Mouse (Mus musculus) left cerebral cortex, adult 9 months (tissue): ENCODE results near the gene Ap3b1.

Experiments
- DNase-seq, 2 experiments: peaks; one replicate each; pipeline ENCODE4 v3.0.0; 2022; ENCODE audit warnings: low spot score in 2 of 2

Ap3b1 gene

GRCm38 (mm10) chr13:94375526-94376390 is 17.0 kb downstream of the Ap3b1 start:
- peak in 1 of 2 experiments; percentile 67 for DNase-seq

- no peak for DNase-seq
Observed at GRCm38 (mm10) chr13:94379006-94379405, 20.2 kb downstream of the Ap3b1 start.

- DNase-seq: no peak
Observed at GRCm38 (mm10) chr13:94381427-94381826, 22.7 kb downstream of the Ap3b1 start.

GRCm38 (mm10) chr13:94381829-94382675 is 23.3 kb downstream of the Ap3b1 start:
- no peak for DNase-seq

- peak; percentile 25 to 39 for DNase-seq
Observed at GRCm38 (mm10) chr13:94384931-94385570, 26.3 kb downstream of the Ap3b1 start.

GRCm38 (mm10) chr13:94388566-94388965 is 29.8 kb downstream of the Ap3b1 start:
- no peak for DNase-seq

- DNase-seq: no peak
Observed at GRCm38 (mm10) chr13:94389541-94389940, 30.8 kb downstream of the Ap3b1 start.

GRCm38 (mm10) chr13:94392282-94392681 is 33.5 kb downstream of the Ap3b1 start:
- no peak for DNase-seq

GRCm38 (mm10) chr13:94394486-94394885 is 35.7 kb downstream of the Ap3b1 start:
- DNase-seq: no peak

- peak in 1 of 2 experiments; percentile 47 for DNase-seq
Observed at GRCm38 (mm10) chr13:94395763-94396162, 37.0 kb downstream of the Ap3b1 start.

- DNase-seq: no peak
Observed at GRCm38 (mm10) chr13:94396392-94396920, 37.7 kb downstream of the Ap3b1 start.

- peak in 1 of 2 experiments; percentile 11 for DNase-seq
Observed at GRCm38 (mm10) chr13:94398568-94399374, 40.0 kb downstream of the Ap3b1 start.

- no peak for DNase-seq
Observed at GRCm38 (mm10) chr13:94400465-94400864, 41.7 kb downstream of the Ap3b1 start.

- no peak for DNase-seq
Observed at GRCm38 (mm10) chr13:94423600-94423999, 64.8 kb downstream of the Ap3b1 start.

GRCm38 (mm10) chr13:94429567-94429966 is 70.8 kb downstream of the Ap3b1 start:
- no peak for DNase-seq

- DNase-seq: no peak
Observed at GRCm38 (mm10) chr13:94439386-94439785, 80.6 kb downstream of the Ap3b1 start.

GRCm38 (mm10) chr13:94441199-94441598 is 82.4 kb downstream of the Ap3b1 start:
- DNase-seq: no peak

- no peak for DNase-seq
Observed at GRCm38 (mm10) chr13:94443411-94443810, 84.7 kb downstream of the Ap3b1 start.

GRCm38 (mm10) chr13:94445103-94445502 is 86.3 kb downstream of the Ap3b1 start:
- no peak for DNase-seq

- no peak for DNase-seq
Observed at GRCm38 (mm10) chr13:94447003-94447402, 88.2 kb downstream of the Ap3b1 start.

- DNase-seq: no peak
Observed at GRCm38 (mm10) chr13:94449593-94449992, 90.8 kb downstream of the Ap3b1 start.
